Mouse (Mus musculus): ENCODE data around the gene Slc41a2.

GRCm38 (mm10) chr10:83337971-83338598, 403 bp upstream of the Slc41a2 start:
- TF ChIP-seq CTCF (IDR thresholded peaks at IDR 0.05; ENCODE audit: control insufficient read depth, insufficient read depth, insufficient replicate concordance, low read depth, low read length) (no peak), POLR2A (IDR thresholded peaks at IDR 0.05; ENCODE audit: control insufficient read depth, low read depth, low read length) (no peak)
